Mouse (Mus musculus) liver, adult 2 months (tissue): ENCODE data around the gene Knstrn.

Source experiments
- CTCF ChIP-seq: fragments of 200-500 bp; IDR thresholded peaks from 2 replicates; pipeline ENCODE4 v1.5.1; 2011; ENCODE audit warnings: low read depth, low read length, control low read depth
- POLR2A ChIP-seq: fragments of 200-500 bp; IDR thresholded peaks from 2 replicates; pipeline ENCODE4 v1.6.1; 2011; ENCODE audit warnings: low read length, control low read depth; ENCODE audit not compliant: insufficient read depth; ENCODE audit errors: extremely low read depth

- TF ChIP-seq CTCF (no peak), POLR2A (no peak)
Measured at GRCm38 (mm10) chr2:118772158-118772874, 41.5 kb upstream of the Knstrn start, which contains the start of gene Phgr1.
